Mouse (Mus musculus): ENCODE data around the gene Cnnm4. TPM values are rescaled to one million over a fixed set of nuclear protein-coding genes. Genes with fewer than 3 reads are reported as not detected.

The Cnnm4 gene
- total and polyA plus RNA-seq, 3 experiments = 7.8 to 8.5 TPM; not detected in 1

DNA sequence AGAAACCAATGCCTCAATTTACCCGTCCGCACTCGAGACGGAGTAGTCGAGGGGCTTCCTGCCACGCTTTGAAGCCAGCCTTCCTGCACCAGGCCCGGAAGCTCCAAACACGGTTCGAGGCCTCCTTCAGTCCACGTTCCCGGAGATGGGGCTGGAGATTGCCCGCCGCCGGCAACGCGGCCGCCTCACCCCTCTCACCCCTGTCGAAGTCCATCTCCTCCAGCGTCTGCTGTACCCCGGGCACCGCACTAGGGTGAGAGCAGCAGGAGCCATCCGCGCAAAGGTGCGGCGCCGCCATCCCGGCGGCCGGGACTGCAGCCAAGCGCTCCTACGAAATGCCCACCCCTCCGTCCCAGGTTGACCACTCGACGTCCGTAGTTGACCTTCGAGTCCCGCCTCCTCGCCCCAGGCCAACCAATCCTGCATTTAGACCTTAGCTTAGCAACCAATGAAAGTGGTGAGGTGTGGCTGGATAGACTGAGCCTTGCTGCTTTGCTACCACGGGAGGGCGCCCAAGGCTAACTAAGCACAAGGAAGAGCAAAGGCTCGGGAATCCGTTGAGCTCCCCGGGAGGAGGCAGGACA lies 75.6 kb downstream of the Cnnm4 start, which contains the start of gene Ankrd39 (continued):
- TF ChIP-seq EP300 (IDR thresholded peaks at IDR 0.05; ENCODE audit: low read depth in 1 of 2, low read length in 2 of 2) = peak in 1 of 2 experiments; percentile 11; a peak in 1 of 4 replicates
- peak; percentile 35 for TF ChIP-seq MXI1 (IDR thresholded peaks at IDR 0.05; ENCODE audit: low read depth, low read length)
- TF ChIP-seq MAFK (IDR thresholded peaks at IDR 0.05; ENCODE audit: borderline replicate concordance, low read depth, low read length) = no peak
- TF ChIP-seq SIN3A (IDR thresholded peaks at IDR 0.05; ENCODE audit: low read length) = peak; percentile 72
- peak; percentile 77 for TF ChIP-seq CHD2 (IDR thresholded peaks at IDR 0.05; ENCODE audit: low read length)
- peak; percentile 63 for TF ChIP-seq MAX (IDR thresholded peaks at IDR 0.05; ENCODE audit: low read length)
- TF ChIP-seq BHLHE40 (IDR thresholded peaks at IDR 0.05; ENCODE audit: borderline replicate concordance, low read depth, low read length) = no peak
- peak; percentile 96 to 99 (median 96) for TF ChIP-seq CTCF (IDR thresholded peaks at IDR 0.05 in 2 of 3, conservative IDR thresholded peaks at IDR 0.05 in 1 of 3; ENCODE audit: control insufficient read depth in 1 of 3, insufficient read depth in 1 of 3, low read depth in 2 of 3, low read length in 3 of 3, poor library complexity in 1 of 3, severe bottlenecking in 1 of 3)
- TF ChIP-seq CHD1 (IDR thresholded peaks at IDR 0.05; ENCODE audit: low read depth, low read length) = no peak

DNA sequence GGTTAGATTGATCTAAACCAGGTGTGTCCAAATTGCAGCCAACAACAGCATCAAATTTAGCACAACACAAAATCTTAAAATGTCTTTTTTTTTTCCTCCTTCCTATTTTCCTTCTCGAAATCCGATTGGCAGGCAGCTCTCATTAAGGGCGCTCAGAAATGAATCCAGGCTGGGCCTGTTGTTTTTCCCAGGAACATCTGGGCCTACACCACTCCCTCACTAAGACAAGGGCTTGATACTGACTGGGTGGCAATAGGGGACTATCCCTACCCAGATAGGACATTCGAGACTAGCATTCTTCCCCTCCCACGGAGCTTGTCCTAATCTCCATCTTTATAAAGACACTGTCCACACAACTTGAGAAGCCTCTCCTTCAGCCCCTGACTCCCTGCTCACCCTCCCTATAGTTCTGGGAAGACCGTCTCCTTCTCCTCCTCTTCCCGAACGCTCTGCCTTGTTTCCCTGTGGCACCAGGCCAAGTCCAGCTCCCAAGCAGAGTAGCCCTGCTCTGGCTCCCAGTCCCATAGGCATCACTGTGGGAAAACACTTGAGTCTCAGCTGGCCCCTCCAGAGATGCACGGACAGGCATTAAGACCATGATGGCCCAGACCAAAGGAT lies 76.7 kb downstream of the Cnnm4 start:
- peaks cover 4% of the 10 kb centered on the region for H3K79me2 ChIP-seq (ENCODE audit: control insufficient read depth, insufficient read depth, low read length, poor library complexity)
- TF ChIP-seq POLR2A (IDR thresholded peaks at IDR 0.05; ENCODE audit: control insufficient read depth in 1 of 2, insufficient read depth in 1 of 2, low read depth in 1 of 2, low read length in 2 of 2, poor library complexity in 1 of 2) (no peak), GATA1 (IDR thresholded peaks at IDR 0.05; ENCODE audit: low read depth, low read length) (no peak)
- no peak overlapping the region for H3K4me3 ChIP-seq (ENCODE audit: control insufficient read depth in 1 of 2, insufficient read depth in 1 of 2, low read depth in 2 of 2, low read length in 2 of 2)
- H3K27me3 ChIP-seq (ENCODE audit: control insufficient read depth in 1 of 2, insufficient read depth in 2 of 2, low read length in 2 of 2) = no peaks in the 10 kb centered on the region
- H3K4me1 ChIP-seq (ENCODE audit: control insufficient read depth in 1 of 2, insufficient read depth in 2 of 2, low read length in 2 of 2) = peaks cover 0 to 3% of the 10 kb centered on the region in 2 experiments; a peak in 3 of 4 replicates
- no peak for DNase-seq (ENCODE audit: low read depth, low spot score)
- no peaks in the 10 kb centered on the region for H3K9me3 ChIP-seq (replicated peaks; ENCODE audit: insufficient read depth, low read length)
- H3K36me3 ChIP-seq (ENCODE audit: control insufficient read depth in 1 of 2, insufficient read depth in 2 of 2, low read length in 2 of 2) = no peaks in the 10 kb centered on the region
- no peak overlapping the region for H3K27ac ChIP-seq (ENCODE audit: control insufficient read depth, low read depth, low read length)
- no peak overlapping the region for H3K9ac ChIP-seq (ENCODE audit: control insufficient read depth, low read depth, low read length, poor library complexity, severe bottlenecking)

GRCm38 (mm10) chr1:36548771-36549170 lies 77.4 kb downstream of the Cnnm4 start:
- Histone ChIP-seq H3K36me3 (ENCODE audit: control insufficient read depth in 1 of 2, insufficient read depth in 2 of 2, low read length in 2 of 2) (no peaks in the 10 kb centered on the region), H3K9ac (ENCODE audit: control insufficient read depth, low read depth, low read length, poor library complexity, severe bottlenecking) (no peak overlapping the region), H3K4me1 (ENCODE audit: control insufficient read depth in 1 of 2, insufficient read depth in 2 of 2, low read length in 2 of 2) (peaks cover 0 to 3% of the 10 kb centered on the region in 2 experiments; a peak in 3 of 4 replicates), H3K4me3 (ENCODE audit: control insufficient read depth in 1 of 2, insufficient read depth in 1 of 2, low read depth in 2 of 2, low read length in 2 of 2) (no peak overlapping the region), H3K9me3 (replicated peaks; ENCODE audit: insufficient read depth, low read length) (no peaks in the 10 kb centered on the region), H3K27ac (ENCODE audit: control insufficient read depth, low read depth, low read length) (no peak overlapping the region), H3K27me3 (ENCODE audit: control insufficient read depth in 1 of 2, insufficient read depth in 2 of 2, low read length in 2 of 2) (no peaks in the 10 kb centered on the region), H3K79me2 (ENCODE audit: control insufficient read depth, insufficient read depth, low read length, poor library complexity) (peaks cover 4% of the 10 kb centered on the region)
- no peak for DNase-seq (ENCODE audit: low read depth, low spot score)
- TF ChIP-seq USF1 (IDR thresholded peaks at IDR 0.05; ENCODE audit: low read depth, low read length) (no peak), SMC3 (IDR thresholded peaks at IDR 0.05; ENCODE audit: low read depth, low read length) (no peak)
